Mouse (Mus musculus): ENCODE data around the gene Ppm1h.

The Ppm1h gene

GRCm38 (mm10) chr10:122746211-122746610, 67.6 kb downstream of the Ppm1h start:
- no peak for DNase-seq (ENCODE audit: low spot score)

- DNase-seq (ENCODE audit: low spot score) = no peak
Observed at GRCm38 (mm10) chr10:122747151-122747925, 68.8 kb downstream of the Ppm1h start.

DNA sequence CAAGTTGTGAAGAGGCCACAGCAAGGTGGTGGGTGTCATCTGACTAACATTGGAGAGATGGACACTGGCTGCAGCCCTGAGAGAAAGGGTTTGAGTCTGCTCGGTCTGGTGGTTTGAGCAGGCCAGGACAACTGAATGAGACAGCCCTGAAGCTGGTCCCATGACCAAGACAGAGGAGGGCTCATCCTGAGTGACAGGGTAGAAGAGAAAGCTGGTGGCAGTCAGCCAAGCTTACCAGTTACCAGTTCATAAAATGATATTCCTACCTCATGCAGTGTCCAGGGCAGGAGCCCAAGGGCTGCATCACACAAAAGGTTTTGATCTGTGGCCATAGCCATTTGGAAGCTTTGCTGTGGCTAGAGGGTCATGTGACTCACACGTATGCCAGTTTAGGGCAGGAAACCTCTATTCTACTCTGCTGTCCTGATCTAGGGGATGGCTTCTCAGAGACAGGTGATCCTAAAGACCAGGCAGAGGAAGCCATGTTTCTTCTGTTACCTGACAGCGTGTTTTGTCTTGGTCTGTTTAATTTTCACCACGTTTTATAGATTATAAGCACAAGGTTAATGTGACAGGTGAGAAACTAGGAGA, 69.9 kb downstream of the Ppm1h start:
- no peak for DNase-seq (ENCODE audit: low spot score)

- no peak for DNase-seq (ENCODE audit: low spot score)
Observed at GRCm38 (mm10) chr10:122749071-122749470, 70.5 kb downstream of the Ppm1h start.

DNA sequence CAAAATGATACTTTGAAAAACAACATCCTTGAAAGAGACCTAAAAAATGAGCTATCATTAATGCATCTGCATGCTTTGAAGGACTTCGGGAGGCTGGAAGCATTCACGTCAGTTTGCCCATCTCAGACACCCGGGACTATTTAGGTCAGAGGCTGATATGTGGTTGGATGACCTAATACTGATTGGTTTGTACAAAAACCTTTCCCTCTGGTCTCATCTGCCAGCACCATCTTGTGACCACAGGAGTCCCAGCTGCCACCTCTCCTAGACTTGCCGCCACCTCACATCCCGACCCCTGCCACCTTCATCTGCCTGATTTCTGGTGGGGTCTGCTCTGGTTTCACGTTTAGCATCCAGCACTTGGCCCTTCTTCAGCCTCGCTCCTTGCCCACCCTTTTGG, 71.3 kb downstream of the Ppm1h start:
- no peak for DNase-seq (ENCODE audit: low spot score)

GRCm38 (mm10) chr10:122752950-122753923, 74.7 kb downstream of the Ppm1h start:
- DNase-seq (ENCODE audit: low spot score) = no peak

GRCm38 (mm10) chr10:122753924-122754307, 75.4 kb downstream of the Ppm1h start:
- no peak for DNase-seq (ENCODE audit: low spot score)

- no peak for DNase-seq (ENCODE audit: low spot score)
Observed at GRCm38 (mm10) chr10:122754967-122755366, 76.4 kb downstream of the Ppm1h start.

DNA sequence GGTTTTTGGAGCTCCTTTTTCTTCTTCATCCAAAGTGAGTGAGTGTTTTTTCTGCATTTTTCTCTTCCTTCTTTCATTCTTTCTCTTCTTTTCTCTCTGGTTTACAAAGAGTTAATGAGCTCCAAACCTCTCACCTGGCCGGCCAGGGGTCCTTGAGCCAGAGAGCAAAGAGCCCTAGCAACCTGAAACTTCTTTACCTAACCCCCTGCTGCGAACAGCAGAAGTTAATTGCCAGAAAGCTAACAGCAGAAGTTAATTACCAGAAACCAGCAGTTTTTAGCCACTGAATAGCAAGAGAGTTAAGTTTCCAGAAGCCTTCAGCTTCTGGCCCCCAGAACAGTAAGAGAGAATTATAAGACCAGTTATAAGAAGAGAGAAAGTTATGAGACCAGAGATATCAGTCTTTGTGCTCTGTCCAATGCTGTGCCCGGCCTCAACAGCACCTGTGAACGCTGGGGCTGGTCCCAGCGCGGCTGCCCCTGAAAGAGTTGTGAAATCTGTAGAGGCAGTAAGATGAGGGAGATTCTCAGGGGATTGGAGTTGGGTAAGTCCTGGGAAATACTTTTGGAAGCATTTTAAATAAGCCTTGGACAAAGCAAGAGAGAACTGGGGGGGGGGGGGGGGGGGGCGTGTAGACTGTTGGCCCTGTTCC, 78.4 kb downstream of the Ppm1h start:
- DNase-seq (ENCODE audit: low spot score) = peak; percentile 55

GRCm38 (mm10) chr10:122757727-122758126, 79.2 kb downstream of the Ppm1h start:
- DNase-seq (ENCODE audit: low spot score) = no peak

DNA sequence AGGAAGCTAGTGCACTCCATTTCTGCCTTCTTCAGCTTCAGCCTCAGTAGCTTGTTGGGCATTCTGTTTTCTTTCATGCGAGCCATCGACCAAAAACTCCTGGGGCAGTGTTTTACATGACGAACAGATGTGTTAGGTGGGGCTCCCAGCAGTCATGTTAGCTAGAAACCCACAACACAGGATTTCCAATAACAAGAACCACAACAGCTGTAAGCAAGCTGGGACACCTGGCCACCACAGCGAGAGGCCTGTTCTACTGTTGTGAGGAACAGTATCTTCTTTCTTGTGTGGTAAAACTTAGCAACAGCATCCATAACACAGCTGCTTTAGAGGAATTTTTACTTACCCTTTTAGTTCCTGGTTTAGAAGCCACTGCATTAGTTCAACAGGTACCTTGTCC, 79.8 kb downstream of the Ppm1h start:
- DNase-seq (ENCODE audit: low spot score) = no peak

GRCm38 (mm10) chr10:122759729-122760128, 81.2 kb downstream of the Ppm1h start:
- no peak for DNase-seq (ENCODE audit: low spot score)

GRCm38 (mm10) chr10:122760469-122761307, 82.1 kb downstream of the Ppm1h start:
- DNase-seq (ENCODE audit: low spot score) = no peak

DNA sequence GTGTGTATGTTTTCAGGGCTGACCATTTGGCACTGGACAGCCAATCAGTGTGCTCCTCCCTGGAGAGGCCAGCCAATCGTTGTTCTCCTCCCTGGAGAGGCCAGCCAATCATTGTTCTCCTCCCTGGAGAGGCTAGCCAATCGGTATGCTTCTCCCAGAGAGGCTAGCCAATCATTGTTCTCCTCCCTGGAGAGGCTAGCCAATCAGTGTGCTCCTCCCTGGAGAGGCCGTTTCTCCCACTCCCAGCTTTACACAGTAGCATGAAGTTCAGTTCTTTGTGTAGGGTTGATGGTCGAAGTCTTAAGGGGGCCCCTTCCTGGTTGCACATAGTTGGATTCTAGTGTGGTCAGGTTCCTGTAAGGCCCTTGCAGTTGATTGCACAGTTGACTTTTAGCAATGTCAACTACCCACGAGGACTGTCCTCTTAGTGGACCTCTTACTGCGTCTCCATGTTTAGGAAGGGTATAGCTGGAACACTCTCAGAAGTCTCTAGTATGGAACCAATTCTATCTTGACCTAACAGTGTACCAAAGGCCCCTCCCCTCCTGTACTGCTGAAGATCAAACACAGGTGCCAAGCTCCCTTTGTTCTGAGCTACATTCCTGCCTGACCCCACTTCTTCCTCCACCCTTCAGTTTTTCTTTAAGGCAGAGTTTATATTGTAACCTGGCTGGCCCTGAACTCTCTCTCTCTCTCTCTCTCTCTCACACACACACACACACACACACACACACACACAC, 84.4 kb downstream of the Ppm1h start:
- no peak for DNase-seq (ENCODE audit: low spot score)

- no peak for DNase-seq (ENCODE audit: low spot score)
Observed at GRCm38 (mm10) chr10:122763596-122763995, 85.0 kb downstream of the Ppm1h start.

DNA sequence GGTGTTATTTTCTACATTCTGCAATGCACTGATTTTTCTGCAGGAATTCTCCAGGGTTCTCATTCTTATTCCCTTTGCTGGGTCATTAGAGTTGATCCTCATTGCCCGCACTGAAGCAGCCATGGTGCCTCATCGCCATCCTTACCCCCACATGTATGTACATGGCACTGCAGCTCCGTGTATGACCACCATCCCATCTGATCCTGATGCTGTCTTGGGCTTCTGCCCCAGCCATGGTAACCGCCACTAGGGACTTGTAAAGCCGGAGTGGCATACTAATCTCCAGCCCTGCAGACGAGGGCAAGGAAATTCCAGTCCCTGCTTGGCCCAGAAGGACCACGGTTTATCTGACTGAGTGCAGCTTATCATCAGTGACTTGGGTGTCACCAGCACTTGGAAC, 86.1 kb downstream of the Ppm1h start:
- no peak for DNase-seq (ENCODE audit: low spot score)

DNA sequence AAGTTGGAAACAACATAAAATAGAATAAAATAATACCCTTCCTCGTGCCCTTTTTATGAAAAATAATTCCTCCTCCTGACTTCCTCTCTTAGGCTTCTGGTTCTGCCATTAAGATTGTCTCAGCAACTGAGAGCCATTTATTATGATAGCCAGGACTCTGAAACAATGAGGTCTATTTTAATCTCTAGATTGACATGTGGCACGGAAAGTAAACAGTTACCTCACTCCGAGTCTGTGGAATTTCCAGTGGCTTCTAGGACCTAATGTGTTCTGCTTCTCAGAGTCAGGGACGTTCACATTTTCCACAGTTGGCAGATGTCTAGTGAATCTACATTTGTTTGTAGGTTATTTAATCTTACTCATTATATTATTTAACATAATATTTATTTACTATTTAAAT, 87.0 kb downstream of the Ppm1h start:
- DNase-seq (ENCODE audit: low spot score) = no peak

GRCm38 (mm10) chr10:122765992-122766391, 87.4 kb downstream of the Ppm1h start:
- DNase-seq (ENCODE audit: low spot score) = no peak

DNA sequence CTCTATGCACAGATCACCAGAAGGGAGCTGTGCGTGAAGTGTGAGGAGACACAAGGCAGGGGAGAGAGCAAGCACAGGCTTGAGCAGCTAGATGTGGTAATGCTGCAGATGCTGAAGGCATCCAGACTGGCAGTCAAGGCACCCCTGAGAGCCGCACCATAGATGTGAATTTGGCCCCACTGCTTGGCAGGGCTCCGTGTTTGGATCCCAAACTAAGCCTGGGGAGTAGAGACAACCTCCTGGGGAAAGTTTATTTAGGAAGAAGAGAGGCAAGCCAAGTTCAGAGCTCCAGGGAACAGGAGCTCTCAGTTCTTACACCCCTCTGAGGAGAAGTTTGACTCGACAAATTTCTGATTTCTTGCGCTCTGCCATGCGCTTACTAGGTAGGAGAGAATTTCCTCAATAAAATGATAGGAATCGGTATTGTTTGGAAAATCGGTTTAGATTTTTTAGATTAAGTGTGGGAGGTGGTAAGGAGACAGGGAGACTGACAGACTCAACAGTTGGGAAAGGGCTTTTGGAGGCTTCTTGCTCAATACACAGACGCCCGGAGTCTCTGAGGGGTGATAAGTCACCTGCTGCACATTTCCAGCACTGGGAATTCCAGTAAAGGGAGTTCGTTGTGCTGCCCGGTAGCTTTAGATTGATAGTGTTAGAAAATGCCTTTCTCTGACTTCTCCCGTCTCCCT, 89.8 kb downstream of the Ppm1h start:
- DNase-seq (ENCODE audit: low spot score) = no peak

- no peak for DNase-seq (ENCODE audit: low spot score)
Observed at GRCm38 (mm10) chr10:122768893-122769341, 90.4 kb downstream of the Ppm1h start.
